Mouse (Mus musculus): Measurements from ENCODE around the gene Gla. TPM values are rescaled to one million over a fixed set of nuclear protein-coding genes. Genes with fewer than 3 reads are reported as not detected.

The Gla gene
- polyA plus RNA-seq, 1 experiment from 2014 or later, result 4.5 TPM

GRCm38 (mm10) chrX:134620254-134620865, 19.4 kb upstream of the Gla start:
- no peak for ATAC-seq (ENCODE audit: insufficient number of reproducible peaks, insufficient read depth, low FRiP score, low TSS enrichment, low read depth)
- H3K4me1 ChIP-seq, result no peaks in the 10 kb centered on the region
- H3K4me3 ChIP-seq, result no peak overlapping the region
- peak overlapping the region; percentile 39; the same call in 1 of the 2 replicates for H3K27ac ChIP-seq
- WGBS, result 40% methylated on average over 8 of the region's 8 CpGs
- no peaks in the 10 kb centered on the region for H3K9me3 ChIP-seq
- H3K4me2 ChIP-seq, result no peak overlapping the region
- H3K36me3 ChIP-seq, result no peaks in the 10 kb centered on the region
- H3K9ac ChIP-seq, result no peak overlapping the region
- H3K27me3 ChIP-seq, result peaks cover 9% of the 10 kb centered on the region

GRCm38 (mm10) chrX:134619695-134620094, 18.8 kb upstream of the Gla start:
- Histone ChIP-seq H3K27me3 (peaks cover 9% of the 10 kb centered on the region), H3K27ac (no peak overlapping the region), H3K9ac (no peak overlapping the region), H3K9me3 (no peaks in the 10 kb centered on the region), H3K4me1 (no peaks in the 10 kb centered on the region), H3K36me3 (no peaks in the 10 kb centered on the region), H3K4me2 (no peak overlapping the region), H3K4me3 (no peak overlapping the region)
- ATAC-seq (ENCODE audit: insufficient number of reproducible peaks, insufficient read depth, low FRiP score, low TSS enrichment, low read depth), result no peak
- WGBS, result 53% methylated on average over 9 of the region's 9 CpGs

DNA sequence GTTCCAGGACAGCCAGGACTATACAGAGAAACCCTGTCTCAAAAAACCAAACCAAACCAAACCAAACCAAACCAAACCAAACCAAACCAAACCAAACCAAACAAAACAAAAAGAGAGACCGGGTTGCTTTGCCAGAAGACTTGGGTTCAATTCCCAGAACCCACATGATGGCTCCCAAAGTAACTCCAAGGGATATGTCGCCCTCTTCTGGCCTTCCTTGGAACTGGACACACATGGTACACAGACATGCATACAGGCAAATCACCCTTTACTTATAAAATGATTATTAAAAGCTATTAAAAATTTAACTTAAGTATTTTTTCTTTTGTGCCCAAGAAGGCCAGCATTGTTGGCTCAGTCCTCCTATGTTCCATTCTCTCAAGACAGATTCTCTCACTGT, 13.4 kb upstream of the Gla start:
- H3K4me1 ChIP-seq, result no peaks in the 10 kb centered on the region
- H3K4me2 ChIP-seq, result no peak overlapping the region
- no peak overlapping the region for H3K27ac ChIP-seq
- no peak overlapping the region for H3K4me3 ChIP-seq
- ATAC-seq (ENCODE audit: insufficient number of reproducible peaks, insufficient read depth, low FRiP score, low TSS enrichment, low read depth), result no peak
- H3K9me3 ChIP-seq, result no peaks in the 10 kb centered on the region
- no peaks in the 10 kb centered on the region for H3K36me3 ChIP-seq
- peaks cover 5% of the 10 kb centered on the region for H3K27me3 ChIP-seq
- WGBS, result 69% methylated on average over 2 of the region's 2 CpGs
- H3K9ac ChIP-seq, result no peak overlapping the region

GRCm38 (mm10) chrX:134612285-134612959, 11.5 kb upstream of the Gla start:
- Histone ChIP-seq H3K9ac (peak overlapping the region; percentile 55; the same call in 1 of the 2 replicates), H3K4me3 (peak overlapping the region; percentile 36), H3K27ac (peak overlapping the region; percentile 89), H3K4me2 (peak overlapping the region; percentile 55), H3K4me1 (no peaks in the 10 kb centered on the region), H3K36me3 (no peaks in the 10 kb centered on the region), H3K9me3 (no peaks in the 10 kb centered on the region), H3K27me3 (no peaks in the 10 kb centered on the region; the same call in 1 of the 2 replicates)
- peak; percentile 83 for ATAC-seq (ENCODE audit: insufficient number of reproducible peaks, insufficient read depth, low FRiP score, low TSS enrichment, low read depth)
- 15% methylated on average over 15 of the region's 15 CpGs for WGBS

- H3K36me3 ChIP-seq, result no peaks in the 10 kb centered on the region
- H3K27ac ChIP-seq, result no peak overlapping the region
- WGBS, result 85% methylated on average over 4 of the region's 4 CpGs
- H3K4me1 ChIP-seq, result no peaks in the 10 kb centered on the region
- no peak for ATAC-seq (ENCODE audit: insufficient number of reproducible peaks, insufficient read depth, low FRiP score, low TSS enrichment, low read depth)
- H3K9me3 ChIP-seq, result no peaks in the 10 kb centered on the region
- H3K4me2 ChIP-seq, result no peak overlapping the region
- no peak overlapping the region for H3K9ac ChIP-seq
- no peak overlapping the region for H3K4me3 ChIP-seq
- H3K27me3 ChIP-seq, result no peaks in the 10 kb centered on the region; the same call in 1 of the 2 replicates
Measured at GRCm38 (mm10) chrX:134610984-134611383, 10.1 kb upstream of the Gla start.

- Histone ChIP-seq H3K4me1 (no peaks in the 10 kb centered on the region), H3K4me3 (no peak overlapping the region), H3K27ac (no peak overlapping the region), H3K9me3 (no peaks in the 10 kb centered on the region), H3K27me3 (no peaks in the 10 kb centered on the region; the same call in 1 of the 2 replicates), H3K36me3 (no peaks in the 10 kb centered on the region), H3K9ac (no peak overlapping the region), H3K4me2 (no peak overlapping the region)
- ATAC-seq (ENCODE audit: insufficient number of reproducible peaks, insufficient read depth, low FRiP score, low TSS enrichment, low read depth), result no peak
- 35% methylated on average over 4 of the region's 4 CpGs for WGBS
Measured at GRCm38 (mm10) chrX:134609472-134609871, 8.5 kb upstream of the Gla start.

DNA sequence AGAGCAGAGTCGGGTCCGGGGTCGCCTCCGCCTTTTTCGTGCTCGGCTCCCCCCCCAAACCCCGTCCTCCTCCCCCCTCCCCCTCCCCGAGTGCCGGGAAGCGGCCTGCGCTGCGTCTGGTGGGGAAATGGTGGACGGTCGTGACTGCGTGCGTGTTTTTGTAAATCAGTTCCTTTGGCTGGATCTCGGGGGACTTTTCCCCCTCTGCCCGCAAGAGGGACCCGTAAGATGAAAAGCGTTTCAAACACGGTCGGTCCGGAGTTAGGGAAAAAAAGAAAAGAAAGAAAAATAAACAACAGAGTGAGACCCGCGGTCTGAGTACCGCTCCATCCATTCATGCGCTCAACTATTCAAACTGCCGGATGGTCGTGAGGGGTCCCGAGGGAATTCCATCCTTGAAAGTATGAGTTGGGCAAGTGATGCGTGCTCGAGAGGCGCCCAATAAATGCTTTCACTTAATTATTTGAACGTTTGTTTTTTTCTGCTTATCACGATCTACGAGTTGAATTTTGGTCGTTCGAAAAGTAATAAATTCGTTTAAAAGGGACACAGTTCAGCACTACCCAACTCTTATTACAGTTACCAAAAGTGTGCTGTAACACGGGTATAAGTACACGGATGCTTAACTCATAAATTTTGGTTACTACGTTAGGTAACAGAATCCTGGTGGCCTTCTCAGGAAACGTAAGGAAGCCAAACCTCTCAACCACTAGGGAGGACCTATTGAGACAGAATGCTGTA, 625 bp upstream of the Gla start:
- Histone ChIP-seq H3K9me3 (no peaks in the 10 kb centered on the region), H3K4me1 (peaks cover 4% of the 10 kb centered on the region), H3K4me2 (peak overlapping the region; percentile 57), H3K27ac (peak overlapping the region; percentile 95), H3K36me3 (no peaks in the 10 kb centered on the region), H3K27me3 (peaks cover 3% of the 10 kb centered on the region; the same call in 1 of the 2 replicates), H3K9ac (peak overlapping the region; percentile 72), H3K4me3 (peak overlapping the region; percentile 53)
- peak; percentile 81 for ATAC-seq (ENCODE audit: insufficient number of reproducible peaks, insufficient read depth, low FRiP score, low TSS enrichment, low read depth)
- WGBS, result 23% methylated on average over 40 of the region's 43 CpGs

- peak overlapping the region; percentile 63 for H3K4me2 ChIP-seq
- peak overlapping the region; percentile 73; the same call in 1 of the 2 replicates for H3K27ac ChIP-seq
- no peaks in the 10 kb centered on the region for H3K36me3 ChIP-seq
- 31% methylated on average over 10 of the region's 10 CpGs for WGBS
- no peak for ATAC-seq (ENCODE audit: insufficient number of reproducible peaks, insufficient read depth, low FRiP score, low TSS enrichment, low read depth)
- H3K27me3 ChIP-seq, result peaks cover 3% of the 10 kb centered on the region; the same call in 1 of the 2 replicates
- peak overlapping the region; percentile 68 for H3K9ac ChIP-seq
- H3K4me3 ChIP-seq, result peak overlapping the region; percentile 53
- no peaks in the 10 kb centered on the region for H3K9me3 ChIP-seq
- peaks cover 4% of the 10 kb centered on the region for H3K4me1 ChIP-seq
Measured at GRCm38 (mm10) chrX:134599922-134600565, 881 bp downstream of the Gla start.

GRCm38 (mm10) chrX:134589836-134590235, 11.1 kb downstream of the Gla start:
- Histone ChIP-seq H3K36me3 (peaks cover 8% of the 10 kb centered on the region; the same call in 1 of the 2 replicates), H3K4me2 (no peak overlapping the region), H3K9me3 (no peaks in the 10 kb centered on the region), H3K9ac (no peak overlapping the region), H3K27ac (no peak overlapping the region), H3K27me3 (no peaks in the 10 kb centered on the region; the same call in 1 of the 2 replicates), H3K4me1 (0 out of 2 replicates have a peak, but pooled peaks cover 4% of the 10 kb centered on the region), H3K4me3 (no peak overlapping the region)
- 43% methylated on average over 5 of the region's 5 CpGs for WGBS
- ATAC-seq (ENCODE audit: insufficient number of reproducible peaks, insufficient read depth, low FRiP score, low TSS enrichment, low read depth), result no peak

DNA sequence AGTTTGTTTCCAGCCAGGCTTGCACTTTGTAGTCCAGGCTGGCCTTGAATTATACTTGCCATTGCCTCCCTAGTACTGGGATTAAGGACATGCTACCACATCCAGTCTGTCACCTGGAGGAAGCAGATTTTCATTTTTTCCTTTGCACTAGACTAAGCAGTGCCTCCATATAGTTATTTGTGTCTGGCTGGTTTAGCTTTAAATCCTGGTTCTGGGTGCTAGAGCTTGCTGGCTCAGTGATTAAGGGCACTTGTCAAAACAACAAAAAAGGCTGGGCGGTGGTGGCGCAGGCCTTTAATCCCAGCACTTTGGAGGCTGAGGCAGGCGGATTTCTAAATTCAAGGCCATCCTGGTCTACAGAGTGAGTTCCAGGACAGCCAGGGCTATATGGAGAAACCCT, 11.9 kb downstream of the Gla start:
- H3K27me3 ChIP-seq, result peaks cover 7% of the 10 kb centered on the region
- no peak overlapping the region for H3K4me2 ChIP-seq
- 0 out of 2 replicates have a peak, but pooled peaks cover 4% of the 10 kb centered on the region for H3K4me1 ChIP-seq
- no peak for ATAC-seq (ENCODE audit: insufficient number of reproducible peaks, insufficient read depth, low FRiP score, low TSS enrichment, low read depth)
- H3K9ac ChIP-seq, result no peak overlapping the region
- peaks cover 8% of the 10 kb centered on the region; the same call in 1 of the 2 replicates for H3K36me3 ChIP-seq
- whole genome bisulfite sequencing, result 85% methylated on average over 3 of the region's 3 CpGs
- no peak overlapping the region for H3K27ac ChIP-seq
- H3K9me3 ChIP-seq, result no peaks in the 10 kb centered on the region
- no peak overlapping the region for H3K4me3 ChIP-seq

GRCm38 (mm10) chrX:134588261-134588660, 12.7 kb downstream of the Gla start:
- Histone ChIP-seq H3K27me3 (peaks cover 7% of the 10 kb centered on the region), H3K36me3 (peaks cover 8% of the 10 kb centered on the region; the same call in 1 of the 2 replicates), H3K27ac (no peak overlapping the region), H3K4me2 (no peak overlapping the region), H3K9ac (no peak overlapping the region), H3K9me3 (no peaks in the 10 kb centered on the region), H3K4me3 (no peak overlapping the region), H3K4me1 (0 out of 2 replicates have a peak, but pooled peaks cover 4% of the 10 kb centered on the region)
- no peak for ATAC-seq (ENCODE audit: insufficient number of reproducible peaks, insufficient read depth, low FRiP score, low TSS enrichment, low read depth)
- 76% methylated on average over 4 of the region's 4 CpGs for WGBS

All from embryonic facial prominence, embryonic 13.5 days (tissue).